Mouse (Mus musculus) myocyte (in vitro differentiated cells): ENCODE results near the gene Ganc.

Experiments used
- MAX ChIP-seq: IDR thresholded peaks from one replicate; pipeline ENCODE4 v1.6.1; 2011; ENCODE audit warnings: low read depth, mild to moderate bottlenecking, control low read depth
- POLR2AphosphoS2 ChIP-seq: IDR thresholded peaks from one replicate; pipeline ENCODE4 v1.6.1; 2011; ENCODE audit warnings: low read depth, control low read depth; ENCODE audit not compliant: insufficient read length

- no peak for TF ChIP-seq POLR2AphosphoS2
- TF ChIP-seq MAX, result no peak
Measured at GRCm38 (mm10) chr2:120493254-120493653, 89.6 kb downstream of the Ganc start.
